Mouse (Mus musculus): ENCODE measurements at regions not wholly inside any gene's neighbourhood (a gene's known extent, or its start where the extent isn't known, plus 50 kb on each side); places are given as distances from the start of the nearest gene placed in this dataset.

GRCm38 (mm10) chr14:58662601-58663000 lies 480.1 kb downstream of the 1700129C05Rik start:
- H3K4me1 ChIP-seq (ENCODE audit: control insufficient read depth in 1 of 2, insufficient read depth in 2 of 2, low read length in 2 of 2): no peaks in the 10 kb centered on the region
- no peaks in the 10 kb centered on the region for H3K79me2 ChIP-seq (ENCODE audit: control insufficient read depth, insufficient read depth, low read length, poor library complexity)
- H3K27me3 ChIP-seq (ENCODE audit: control insufficient read depth in 1 of 2, insufficient read depth in 2 of 2, low read length in 2 of 2): no peaks in the 10 kb centered on the region
- H3K9me3 ChIP-seq (replicated peaks; ENCODE audit: insufficient read depth, low read length): no peaks in the 10 kb centered on the region
- H3K9ac ChIP-seq (ENCODE audit: control insufficient read depth, low read depth, low read length, poor library complexity, severe bottlenecking): no peak overlapping the region
- H3K36me3 ChIP-seq (ENCODE audit: control insufficient read depth in 1 of 2, insufficient read depth in 2 of 2, low read length in 2 of 2): no peaks in the 10 kb centered on the region
- H3K27ac ChIP-seq (ENCODE audit: control insufficient read depth, low read depth, low read length): no peak overlapping the region
- no peak for DNase-seq (ENCODE audit: low read depth, low spot score)
- H3K4me3 ChIP-seq (ENCODE audit: control insufficient read depth in 1 of 2, insufficient read depth in 1 of 2, low read depth in 2 of 2, low read length in 2 of 2): no peak overlapping the region
- TF ChIP-seq RAD21 (IDR thresholded peaks at IDR 0.05; ENCODE audit: low read depth, low read length): no peak
- TF ChIP-seq ZNF384 (IDR thresholded peaks at IDR 0.05; ENCODE audit: low read depth, low read length): no peak
- TF ChIP-seq SMC3 (IDR thresholded peaks at IDR 0.05; ENCODE audit: low read depth, low read length): no peak
- TF ChIP-seq POLR2A (IDR thresholded peaks at IDR 0.05; ENCODE audit: control insufficient read depth in 1 of 2, insufficient read depth in 1 of 2, low read depth in 1 of 2, low read length in 2 of 2, poor library complexity in 1 of 2): no peak
- TF ChIP-seq KAT2A (conservative IDR thresholded peaks at IDR 0.05; ENCODE audit: low read depth, low read length): no peak
- no peak for TF ChIP-seq POLR2AphosphoS2 (IDR thresholded peaks at IDR 0.05; ENCODE audit: low read length)
- TF ChIP-seq ZMIZ1 (IDR thresholded peaks at IDR 0.05; ENCODE audit: low read depth, low read length): no peak
- no peak for TF ChIP-seq TBP (IDR thresholded peaks at IDR 0.05; ENCODE audit: low read depth, low read length)

- Histone ChIP-seq H3K27ac (ENCODE audit: control insufficient read depth, low read depth, low read length) (no peak overlapping the region), H3K79me2 (ENCODE audit: control insufficient read depth, insufficient read depth, low read length, poor library complexity) (no peaks in the 10 kb centered on the region), H3K4me3 (ENCODE audit: control insufficient read depth in 1 of 2, insufficient read depth in 1 of 2, low read depth in 2 of 2, low read length in 2 of 2) (no peak overlapping the region), H3K9me3 (replicated peaks; ENCODE audit: insufficient read depth, low read length) (no peaks in the 10 kb centered on the region), H3K36me3 (ENCODE audit: control insufficient read depth in 1 of 2, insufficient read depth in 2 of 2, low read length in 2 of 2) (no peaks in the 10 kb centered on the region), H3K4me1 (ENCODE audit: control insufficient read depth in 1 of 2, insufficient read depth in 2 of 2, low read length in 2 of 2) (no peaks in the 10 kb centered on the region), H3K9ac (ENCODE audit: control insufficient read depth, low read depth, low read length, poor library complexity, severe bottlenecking) (no peak overlapping the region), H3K27me3 (ENCODE audit: control insufficient read depth in 1 of 2, insufficient read depth in 2 of 2, low read length in 2 of 2) (no peaks in the 10 kb centered on the region)
- TF ChIP-seq RAD21 (IDR thresholded peaks at IDR 0.05; ENCODE audit: low read depth, low read length) (no peak), MEF2A (IDR thresholded peaks at IDR 0.05; ENCODE audit: extremely low read depth, insufficient replicate concordance, low read depth, low read length, poor library complexity, severe bottlenecking) (no peak), TCF12 (IDR thresholded peaks at IDR 0.05; ENCODE audit: low read depth, low read length) (no peak), ZMIZ1 (IDR thresholded peaks at IDR 0.05; ENCODE audit: low read depth, low read length) (no peak), MYC (IDR thresholded peaks at IDR 0.05; ENCODE audit: low read depth, low read length) (no peak), RCOR1 (IDR thresholded peaks at IDR 0.05; ENCODE audit: low read depth, low read length) (no peak), CTCF (IDR thresholded peaks at IDR 0.05 in 2 of 3, conservative IDR thresholded peaks at IDR 0.05 in 1 of 3; ENCODE audit: control insufficient read depth in 1 of 3, insufficient read depth in 1 of 3, low read depth in 2 of 3, low read length in 3 of 3, poor library complexity in 1 of 3, severe bottlenecking in 1 of 3) (no peak), BHLHE40 (IDR thresholded peaks at IDR 0.05; ENCODE audit: borderline replicate concordance, low read depth, low read length) (no peak), SMC3 (IDR thresholded peaks at IDR 0.05; ENCODE audit: low read depth, low read length) (no peak), NRF1 (IDR thresholded peaks at IDR 0.05; ENCODE audit: insufficient read depth, low read depth, low read length, poor library complexity, severe bottlenecking) (no peak), EP300 (IDR thresholded peaks at IDR 0.05; ENCODE audit: low read depth in 1 of 2, low read length in 2 of 2) (no peak), POLR2A (IDR thresholded peaks at IDR 0.05; ENCODE audit: control insufficient read depth in 1 of 2, insufficient read depth in 1 of 2, low read depth in 1 of 2, low read length in 2 of 2, poor library complexity in 1 of 2) (no peak), MXI1 (IDR thresholded peaks at IDR 0.05; ENCODE audit: low read depth, low read length) (no peak), USF1 (IDR thresholded peaks at IDR 0.05; ENCODE audit: low read depth, low read length) (no peak), MYB (IDR thresholded peaks at IDR 0.05; ENCODE audit: low read depth, low read length) (no peak), MAFK (IDR thresholded peaks at IDR 0.05; ENCODE audit: borderline replicate concordance, low read depth, low read length) (no peak), GATA1 (IDR thresholded peaks at IDR 0.05; ENCODE audit: low read depth, low read length) (no peak), UBTF (IDR thresholded peaks at IDR 0.05; ENCODE audit: borderline replicate concordance, insufficient read depth, low read depth, low read length) (no peak), NELFE (IDR thresholded peaks at IDR 0.05; ENCODE audit: low read depth, low read length) (no peak)
- no peak for DNase-seq (ENCODE audit: low read depth, low spot score)
Observed at GRCm38 (mm10) chr14:58661416-58661815, 481.3 kb downstream of the 1700129C05Rik start.

Data from MEL (cell line).